13 mouse cellular contexts compared by ENCODE assay signal in the genomic region with DNA sequence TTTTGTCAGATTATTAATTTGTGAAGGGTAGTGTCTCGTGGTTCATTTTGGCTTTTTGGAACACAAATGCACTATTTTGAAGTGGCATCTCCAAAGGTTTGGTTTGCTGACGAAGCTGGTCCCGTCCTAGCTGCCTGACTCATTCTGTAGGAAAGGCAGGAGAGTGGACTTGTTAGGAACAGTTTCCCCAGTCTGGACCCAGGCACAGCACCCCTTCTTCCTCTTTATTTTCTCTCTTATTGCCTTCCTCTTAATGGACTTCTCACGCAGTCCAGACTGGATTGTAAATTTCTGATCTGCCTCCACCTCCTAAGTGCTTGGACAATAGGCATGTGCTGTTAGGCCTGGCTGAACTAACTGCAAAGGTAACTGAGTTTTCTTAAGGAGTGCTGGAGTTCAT.
"Had no signal": no experiment of that assay in that cellular context is flagged by ENCODE, and none has a peak within 500 bp of the region (broad histone marks: within the 10 kb centered on the region; RNA-seq: fewer than 3 reads in every experiment).

No protein-coding gene starts in this region.

- H3K4me3 ChIP-seq: limb, embryonic 13.5 days; liver, embryonic 13.5 days; midbrain, embryonic 10.5 days; neural tube, embryonic 13.5 days had no signal

- H3K9ac ChIP-seq: limb, embryonic 13.5 days; liver, embryonic 13.5 days; neural tube, embryonic 13.5 days had no signal

- ATAC-seq: midbrain, embryonic 16.5 days had no signal

- H3K36me3 ChIP-seq: neural tube, embryonic 13.5 days had no signal

- H3K27me3 ChIP-seq: limb, embryonic 13.5 days; liver, embryonic 13.5 days; neural tube, embryonic 13.5 days had no signal

- DNase-seq: kidney, adult 11 months; kidney, postnatal 10 days; left cerebral cortex, postnatal 4 days; liver, embryonic 13.5 days; lung, adult 18-20 months; retina, postnatal 1 day; right cerebral cortex, postnatal 14 days; thymus, adult 18-20 months; thymus, postnatal 14 days had no signal

- H3K4me2 ChIP-seq: limb, embryonic 13.5 days; liver, embryonic 13.5 days; neural tube, embryonic 13.5 days had no signal

- H3K9me3 ChIP-seq: limb, embryonic 13.5 days; liver, embryonic 13.5 days; midbrain, embryonic 10.5 days; neural tube, embryonic 13.5 days had no signal

- H3K27ac ChIP-seq: limb, embryonic 13.5 days; liver, embryonic 13.5 days; midbrain, embryonic 10.5 days; neural tube, embryonic 13.5 days had no signal
